Mouse (Mus musculus) cerebellum, adult 18-20 months (tissue): Measurements from ENCODE around the gene Olfr877.

ENCODE experiments used
- DNase-seq, 2 experiments: peaks; one replicate each; pipeline ENCODE4 v3.0.0; 2021

Gene Olfr877

DNA sequence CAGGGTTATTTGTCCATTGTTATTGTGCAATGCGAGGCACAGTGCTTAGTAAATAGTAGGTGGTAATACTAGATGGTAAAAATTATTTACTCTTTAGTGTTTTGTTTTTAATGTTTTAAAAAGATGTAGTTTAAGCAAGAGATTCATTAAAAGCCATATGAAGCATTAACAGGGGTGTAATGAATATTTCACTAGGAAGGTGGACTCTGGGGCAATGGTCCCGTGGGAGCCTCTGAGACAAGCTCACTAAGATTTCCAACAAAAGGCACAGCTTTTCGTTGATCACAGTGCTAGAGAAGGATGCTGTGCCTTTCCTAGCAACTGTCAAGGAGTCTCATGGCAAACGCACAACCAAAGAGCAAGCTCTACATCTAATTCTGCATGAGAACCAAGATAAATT, at the start of gene Olfr877:
Gene Olfr877 (plus strand): TSS at position 301 of the 400 bp plus-strand sequence.
- DNase-seq = no peak

DNA sequence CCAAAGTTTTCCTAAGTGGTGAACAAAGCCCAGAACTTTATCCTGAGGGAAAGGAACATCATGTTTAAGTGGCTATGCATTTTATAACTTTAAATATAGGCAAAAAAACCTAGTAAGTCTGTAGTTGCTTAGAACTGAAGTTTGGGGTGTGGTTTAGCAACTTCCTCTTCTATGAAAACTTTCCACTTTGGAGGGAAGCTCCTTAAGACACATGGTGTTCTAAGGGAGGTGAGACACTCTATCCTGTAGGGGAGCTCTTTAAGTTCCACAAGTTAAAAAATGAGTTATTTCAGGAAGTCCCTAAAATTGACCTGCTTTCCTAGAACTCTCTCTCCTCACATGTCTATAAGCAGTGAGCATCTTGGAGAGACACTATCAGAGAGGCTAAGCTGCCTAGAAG, 46.8 kb upstream of the Olfr877 start:
- no peak for DNase-seq

- no peak for DNase-seq
Observed at GRCm38 (mm10) chr9:37808456-37808855, 45.6 kb upstream of the Olfr877 start.

GRCm38 (mm10) chr9:37808976-37809375, 45.1 kb upstream of the Olfr877 start:
- no peak for DNase-seq

DNA sequence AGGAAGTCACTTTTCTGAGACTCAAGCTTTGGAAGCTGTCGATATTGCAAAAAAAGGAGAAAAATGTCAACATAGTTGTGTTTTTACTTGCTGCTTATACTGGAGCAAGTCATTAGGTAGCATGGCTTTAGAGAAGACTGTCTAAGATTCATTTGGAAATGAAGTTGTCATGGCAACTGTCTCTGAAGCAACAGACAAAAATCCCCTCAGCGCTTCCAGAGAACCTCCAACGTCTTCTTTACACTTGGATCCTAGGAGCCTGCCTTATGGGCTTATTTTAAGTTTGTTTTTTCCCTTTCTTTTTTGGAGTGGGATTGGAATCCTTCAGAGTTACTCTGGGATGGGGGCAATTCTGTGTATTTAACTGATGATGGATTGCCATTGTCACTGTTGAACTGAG, 39.4 kb upstream of the Olfr877 start:
- DNase-seq = no peak

DNA sequence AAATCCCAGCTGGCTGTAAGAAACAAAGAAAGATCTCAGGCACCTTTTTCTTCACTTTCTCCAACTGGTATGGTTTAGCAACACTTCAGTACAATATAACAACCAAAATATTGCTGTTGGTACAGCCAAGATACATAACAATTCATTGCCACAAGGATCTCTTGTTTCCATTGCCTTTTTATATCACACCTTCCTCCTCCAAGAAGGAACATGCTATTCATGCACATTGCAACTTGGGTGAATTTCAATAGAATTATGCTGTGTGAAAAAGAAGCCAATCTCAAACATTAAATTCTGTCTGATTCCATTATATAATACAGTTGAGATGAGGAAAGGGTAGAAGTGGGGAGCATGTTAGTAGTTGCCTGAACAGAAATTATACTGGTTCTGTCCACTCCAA, 24.2 kb upstream of the Olfr877 start:
- DNase-seq = no peak

- DNase-seq = no peak
Observed at GRCm38 (mm10) chr9:37833341-37833740, 20.7 kb upstream of the Olfr877 start.

- no peak for DNase-seq
Observed at GRCm38 (mm10) chr9:37849267-37849666, 4.8 kb upstream of the Olfr877 start.

- DNase-seq = no peak
Observed at GRCm38 (mm10) chr9:37863325-37863724, 9.3 kb downstream of the Olfr877 start.

DNA sequence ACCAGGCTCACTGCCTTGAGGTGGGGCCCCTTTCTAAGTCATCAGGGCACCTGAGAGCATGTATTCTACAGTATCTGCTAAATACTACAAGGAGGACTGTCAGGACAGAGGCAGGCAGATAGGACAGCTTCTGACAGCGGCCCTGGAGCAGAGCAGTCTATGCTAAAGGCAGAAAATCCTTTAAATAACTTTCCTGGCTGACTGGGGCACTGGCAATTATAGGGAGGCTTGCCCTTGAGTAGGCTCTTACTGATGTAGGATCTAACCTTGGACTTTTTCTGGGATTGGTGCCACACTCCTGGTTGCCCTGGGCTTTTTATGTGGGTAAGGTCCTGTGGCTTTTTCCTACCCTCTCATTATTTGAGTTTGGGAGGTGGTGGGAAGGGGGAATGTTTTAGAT, 16.2 kb downstream of the Olfr877 start:
- no peak for DNase-seq

DNA sequence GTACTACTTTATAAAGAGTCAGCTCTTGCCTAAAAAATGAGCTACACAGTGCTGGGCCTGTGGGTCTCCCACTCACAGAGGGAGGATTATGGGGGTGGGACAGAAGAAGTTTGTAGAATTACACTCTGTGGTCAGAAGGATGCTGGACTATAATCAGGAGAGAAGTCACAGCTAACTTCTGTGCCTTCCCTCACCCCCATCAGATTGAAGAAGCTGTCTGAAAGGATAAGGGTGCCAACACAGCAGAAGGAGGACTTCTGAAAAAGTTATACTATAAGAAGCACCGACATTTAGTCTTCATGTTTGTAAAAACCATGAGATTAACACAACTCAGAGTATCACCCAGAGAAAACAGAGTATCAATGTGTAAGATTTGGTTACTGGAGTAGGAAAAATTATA, 17.0 kb downstream of the Olfr877 start:
- DNase-seq = no peak

- DNase-seq = no peak
Observed at GRCm38 (mm10) chr9:37871536-37871935, 17.5 kb downstream of the Olfr877 start.

- DNase-seq = no peak
Observed at GRCm38 (mm10) chr9:37890960-37891359, 36.9 kb downstream of the Olfr877 start.

GRCm38 (mm10) chr9:37896661-37897060, 42.6 kb downstream of the Olfr877 start, which contains the start of gene Olfr145:
Olfr145 (plus strand) TSS chr9:37896724.
- DNase-seq = no peak

GRCm38 (mm10) chr9:37905555-37905954, 51.5 kb downstream of the Olfr877 start:
- no peak for DNase-seq
